In the genomic region with DNA sequence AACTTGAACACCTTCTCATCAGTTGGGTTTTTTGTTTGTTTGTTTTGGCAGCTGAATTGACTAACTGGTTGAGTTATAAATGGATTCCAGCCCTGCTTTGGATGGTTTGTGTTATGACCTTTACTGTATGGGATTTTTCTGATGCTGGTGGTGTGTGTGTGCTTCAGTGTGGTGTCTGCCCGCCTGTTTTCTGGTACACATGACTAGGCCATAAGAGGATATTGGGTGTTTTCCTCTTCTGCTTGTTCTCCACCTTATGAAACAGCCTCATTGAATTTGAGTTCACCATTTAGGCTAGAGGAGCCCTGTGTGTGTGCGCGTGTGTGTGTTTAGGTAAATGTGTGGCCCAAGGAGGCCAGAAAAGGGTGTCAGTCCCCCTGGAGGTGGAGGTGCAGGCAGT, we compare ENCODE assay signal across 8 mouse cellular contexts. TPM values are rescaled to one million over a fixed set of nuclear protein-coding genes. Genes with fewer than 3 reads are reported as not detected.
DNase-seq lines count a peak whose midpoint lies in the region; ATAC-seq and TF ChIP-seq lines count a peak whose summit lies in the region.

No protein-coding gene starts in this region.

- H3K79me2 ChIP-seq in macrophage (ENCODE audit: inconsistent target) = peaks cover 86% of the 10 kb centered on the region

- no peak for ATAC-seq in heart, embryonic 14.5 days (ENCODE audit: insufficient number of reproducible peaks, insufficient read depth, low FRiP score, low read depth)
- no peak for ATAC-seq in forebrain, postnatal 0 days

- H3K4me2 ChIP-seq in heart, embryonic 14.5 days (ENCODE audit: low read length) = peak overlapping the region; percentile 79
- peak overlapping the region; percentile 69 for H3K4me2 ChIP-seq in forebrain, postnatal 0 days (ENCODE audit: low read depth)

- peak overlapping the region; percentile 99 to 100 for H3K27ac ChIP-seq in heart, embryonic 14.5 days (replicated peaks in 1 of 2; ENCODE audit: control insufficient read depth in 1 of 2, insufficient read depth in 1 of 2, low read depth in 2 of 2, low read length in 2 of 2)
- peak overlapping the region; percentile 99; the same call in 1 of the 2 replicates for H3K27ac ChIP-seq in forebrain, postnatal 0 days (ENCODE audit: low read depth, low read length)
- H3K27ac ChIP-seq in macrophage = peak overlapping the region; percentile 83

- H3K4me3 ChIP-seq in heart, embryonic 14.5 days (ENCODE audit: control insufficient read depth in 1 of 2, insufficient read depth in 1 of 2, low read depth in 1 of 2, low read length in 2 of 2) = peak overlapping the region; percentile 97 to 100
- H3K4me3 ChIP-seq in forebrain, postnatal 0 days (ENCODE audit: low read depth, low read length) = peak overlapping the region; percentile 98
- H3K4me3 ChIP-seq in macrophage (ENCODE audit: inconsistent target) = peak overlapping the region; percentile 82

- H3K36me3 ChIP-seq in heart, embryonic 14.5 days (ENCODE audit: control insufficient read depth, insufficient read depth, low read length) = peaks cover 5% of the 10 kb centered on the region; the same call in 1 of the 2 replicates
- H3K36me3 ChIP-seq in forebrain, postnatal 0 days (ENCODE audit: insufficient read depth) = no peaks in the 10 kb centered on the region
- H3K36me3 ChIP-seq in macrophage (ENCODE audit: inconsistent target) = no peaks in the 10 kb centered on the region

- no peak for TF ChIP-seq CTCF in forebrain, postnatal 0 days (IDR thresholded peaks at IDR 0.05; ENCODE audit: low read depth)

- WGBS in heart, embryonic 14.5 days = 38% methylated on average over 3 of the region's 3 CpGs
- WGBS in forebrain, postnatal 0 days = 58% methylated on average over 3 of the region's 3 CpGs
- 74% methylated on average over 3 of the region's 3 CpGs for WGBS in macrophage (ENCODE audit: missing documents)

- H3K9ac ChIP-seq in heart, embryonic 14.5 days (ENCODE audit: low read length) = peak overlapping the region; percentile 98
- H3K9ac ChIP-seq in forebrain, postnatal 0 days = peak overlapping the region; percentile 100

- no peak for DNase-seq in heart, postnatal 14 days
- peak; percentile 31 for DNase-seq in ES-CJ7 (ENCODE audit: low read depth, low spot score)
- no peak for DNase-seq in forebrain, postnatal 0 days
- no peak for DNase-seq in layer of hippocampus, adult 9-10 months (ENCODE audit: low spot score)
- DNase-seq in layer of hippocampus, postnatal 14 days (ENCODE audit: low spot score in 2 of 2) = no peak
- DNase-seq in layer of hippocampus, adult 8-10 months (ENCODE audit: low spot score in 2 of 2) = no peak

- H3K27me3 ChIP-seq in heart, embryonic 14.5 days (ENCODE audit: control insufficient read depth, insufficient read depth, low read length) = no peaks in the 10 kb centered on the region
- H3K27me3 ChIP-seq in forebrain, postnatal 0 days (ENCODE audit: insufficient read depth, low read length) = no peaks in the 10 kb centered on the region

- no peaks in the 10 kb centered on the region for H3K9me3 ChIP-seq in heart, embryonic 14.5 days (ENCODE audit: control insufficient read depth, low read length)
- no peaks in the 10 kb centered on the region for H3K9me3 ChIP-seq in forebrain, postnatal 0 days (ENCODE audit: low read length)

- H3K4me1 ChIP-seq in heart, embryonic 14.5 days (ENCODE audit: control insufficient read depth in 2 of 2, insufficient read depth in 2 of 2, low read length in 2 of 2) = peaks cover 8 to 46% of the 10 kb centered on the region in 2 experiments
- H3K4me1 ChIP-seq in forebrain, postnatal 0 days (ENCODE audit: insufficient read depth) = peaks cover 15% of the 10 kb centered on the region; the same call in 1 of the 2 replicates

- intact Hi-C loops in heart, postnatal 14 days (cut with DNase I) = loop anchor here (1.0 kb wide), 1 partner anchor 12 kb away; a partner anchor contains a TSS

RNA-seq across cellular contexts. Expression of a gene that starts 1.1 kb away (rescaled TPM):
- polyA plus RNA-seq in heart, embryonic 14.5 days (2014; fragmentation: Nextera tagmentation; extraction: Ambion mirVana) = 128 and 130 TPM in 2 replicates
- total RNA-seq in heart, postnatal 14 days (2021) = 10 to 100 TPM; 30.4 to 38.0 TPM
- 54.0 and 71.9 TPM in 2 replicates for total RNA-seq in forebrain, postnatal 0 days (2014; rRNA removed)
- polyA plus RNA-seq in forebrain, postnatal 0 days (2015; fragmentation: Nextera tagmentation; extraction: Ambion mirVana) = 65.1 and 71.9 TPM in 2 replicates
- 10 to 100 TPM in 20 of 26 experiments, 1 to 10 TPM in 6; 2.3 to 60.9 (median 27.9) TPM for total RNA-seq in macrophage (2018; cell fraction: chromatin; rRNA removed)
- total RNA-seq in macrophage (2018; cell fraction: cytosol; rRNA removed) = 10 to 100 TPM; 39.9 to 70.5 (median 56.9) TPM
- 10 to 100 TPM; 10.3 to 64.9 (median 39.7) TPM for total RNA-seq in macrophage (2018; cell fraction: nucleus; rRNA removed)
- polyA plus RNA-seq in macrophage (2018) = 53.6 to 64.7 TPM (median 56.5 TPM) in 3 replicates
- total RNA-seq in layer of hippocampus, postnatal 14 days (2021) = 10 to 100 TPM; 38.8 to 38.9 TPM
- 10 to 100 TPM; 34.0 to 37.6 (median 35.6) TPM for total RNA-seq in layer of hippocampus, adult 8-10 months (2022)

RNA-seq across cellular contexts. Expression of a gene that starts 2.1 kb away (rescaled TPM):
- 186 and 198 TPM in 2 replicates for polyA plus RNA-seq in heart, embryonic 14.5 days (2014; fragmentation: Nextera tagmentation; extraction: Ambion mirVana)
- 10 to 100 TPM; 75.5 to 84.6 TPM for total RNA-seq in heart, postnatal 14 days (2021)
- 119 and 164 TPM in 2 replicates for total RNA-seq in forebrain, postnatal 0 days (2014; rRNA removed)
- polyA plus RNA-seq in forebrain, postnatal 0 days (2015; fragmentation: Nextera tagmentation; extraction: Ambion mirVana) = 186 and 197 TPM in 2 replicates
- total RNA-seq in macrophage (2018; cell fraction: chromatin; rRNA removed) = 10 to 100 TPM in 24 of 26 experiments, 1 to 10 TPM in 2; 8.2 to 44.3 (median 24.2) TPM
- total RNA-seq in macrophage (2018; cell fraction: cytosol; rRNA removed) = 10 to 100 TPM; 19.3 to 46.7 (median 26.1) TPM
- total RNA-seq in macrophage (2018; cell fraction: nucleus; rRNA removed) = 10 to 100 TPM in 24 of 26 experiments, 1 to 10 TPM in 2; 8.8 to 48.6 (median 19.3) TPM
- 34.5 to 70.6 TPM (median 61.1 TPM) in 3 replicates for polyA plus RNA-seq in macrophage (2018)
- total RNA-seq in layer of hippocampus, postnatal 14 days (2021) = 100 to 1,000 TPM in 1 of 2 experiments, 10 to 100 TPM in 1; 97.7 to 111 TPM
- total RNA-seq in layer of hippocampus, adult 8-10 months (2022) = 10 to 100 TPM; 67.2 to 94.4 (median 79.4) TPM

RNA-seq across cellular contexts. Expression of a gene that starts 12.1 kb away (rescaled TPM):
- polyA plus RNA-seq in heart, embryonic 14.5 days (2014; fragmentation: Nextera tagmentation; extraction: Ambion mirVana) = 22.3 and 23.8 TPM in 2 replicates
- total RNA-seq in heart, postnatal 14 days (2021) = 10 to 100 TPM; 17.7 to 20.0 TPM
- 20.1 and 34.4 TPM in 2 replicates for total RNA-seq in forebrain, postnatal 0 days (2014; rRNA removed)
- 26.3 and 32.2 TPM in 2 replicates for polyA plus RNA-seq in forebrain, postnatal 0 days (2015; fragmentation: Nextera tagmentation; extraction: Ambion mirVana)
- 10 to 100 TPM in 7 of 26 experiments, 1 to 10 TPM in 18, under 1 TPM in 1; 0.99 to 14.4 (median 7.1) TPM for total RNA-seq in macrophage (2018; cell fraction: chromatin; rRNA removed)
- total RNA-seq in macrophage (2018; cell fraction: cytosol; rRNA removed) = 10 to 100 TPM in 9 of 26 experiments, 1 to 10 TPM in 17; 5.0 to 13.9 (median 9.0) TPM
- 10 to 100 TPM in 8 of 26 experiments, 1 to 10 TPM in 18; 2.5 to 19.8 (median 7.7) TPM for total RNA-seq in macrophage (2018; cell fraction: nucleus; rRNA removed)
- polyA plus RNA-seq in macrophage (2018) = 7.3 to 17.3 TPM (median 8.9 TPM) in 3 replicates
- 10 to 100 TPM; 16.1 to 18.5 TPM for total RNA-seq in layer of hippocampus, postnatal 14 days (2021)
- total RNA-seq in layer of hippocampus, adult 8-10 months (2022) = 10 to 100 TPM; 18.1 to 19.5 (median 18.8) TPM

RNA-seq across cellular contexts. Expression of a gene that starts 12.9 kb away (rescaled TPM):
- polyA plus RNA-seq in heart, embryonic 14.5 days (2014; fragmentation: Nextera tagmentation; extraction: Ambion mirVana) = 0.73 and 1.4 TPM in 2 replicates
- not detected for total RNA-seq in heart, postnatal 14 days (2021)
- 0.86 and 1.1 TPM in 2 replicates for total RNA-seq in forebrain, postnatal 0 days (2014; rRNA removed)
- polyA plus RNA-seq in forebrain, postnatal 0 days (2015; fragmentation: Nextera tagmentation; extraction: Ambion mirVana) = 0.93 and 1.2 TPM in 2 replicates
- not detected for total RNA-seq in macrophage (2018; cell fraction: chromatin; rRNA removed)
- under 1 TPM in 3 of 26 experiments, not detected in 23; 0.10 to 0.26 (median 0.14) TPM for total RNA-seq in macrophage (2018; cell fraction: cytosol; rRNA removed)
- under 1 TPM in 1 of 26 experiments, not detected in 25; 0.58 TPM for total RNA-seq in macrophage (2018; cell fraction: nucleus; rRNA removed)
- not detected in 3 replicates for polyA plus RNA-seq in macrophage (2018)
- under 1 TPM in 1 of 2 experiments, not detected in 1; 0.53 TPM for total RNA-seq in layer of hippocampus, postnatal 14 days (2021)
- total RNA-seq in layer of hippocampus, adult 8-10 months (2022) = under 1 TPM in 1 of 4 experiments, not detected in 3; 0.65 TPM

RNA-seq across cellular contexts. Expression of a gene that starts 43.4 kb away (rescaled TPM):
- 5.0 and 6.6 TPM in 2 replicates for polyA plus RNA-seq in heart, embryonic 14.5 days (2014; fragmentation: Nextera tagmentation; extraction: Ambion mirVana)
- total RNA-seq in heart, postnatal 14 days (2021) = under 1 TPM; 0.22 to 0.36 TPM
- total RNA-seq in forebrain, postnatal 0 days (2014; rRNA removed) = 70.2 and 86.2 TPM in 2 replicates
- 287 and 298 TPM in 2 replicates for polyA plus RNA-seq in forebrain, postnatal 0 days (2015; fragmentation: Nextera tagmentation; extraction: Ambion mirVana)
- total RNA-seq in macrophage (2018; cell fraction: chromatin; rRNA removed) = under 1 TPM in 1 of 26 experiments, not detected in 25; 0.24 TPM
- under 1 TPM in 4 of 26 experiments, not detected in 22; 0.09 to 0.16 (median 0.09) TPM for total RNA-seq in macrophage (2018; cell fraction: cytosol; rRNA removed)
- not detected for total RNA-seq in macrophage (2018; cell fraction: nucleus; rRNA removed)
- polyA plus RNA-seq in macrophage (2018) = 0.27 TPM in 1 of 3 replicates, not detected in the others
- total RNA-seq in layer of hippocampus, postnatal 14 days (2021) = 10 to 100 TPM; 45.9 to 54.2 TPM
- 10 to 100 TPM; 63.2 to 71.1 (median 65.4) TPM for total RNA-seq in layer of hippocampus, adult 8-10 months (2022)
